Mouse (Mus musculus): ENCODE data around the gene Gm10251. TPM values are rescaled to one million over a fixed set of nuclear protein-coding genes. Genes with fewer than 3 reads are reported as not detected.

Gene Gm10251
- polyA plus RNA-seq (2017; shearing (Covaris generic)) = 0.16 TPM

DNA sequence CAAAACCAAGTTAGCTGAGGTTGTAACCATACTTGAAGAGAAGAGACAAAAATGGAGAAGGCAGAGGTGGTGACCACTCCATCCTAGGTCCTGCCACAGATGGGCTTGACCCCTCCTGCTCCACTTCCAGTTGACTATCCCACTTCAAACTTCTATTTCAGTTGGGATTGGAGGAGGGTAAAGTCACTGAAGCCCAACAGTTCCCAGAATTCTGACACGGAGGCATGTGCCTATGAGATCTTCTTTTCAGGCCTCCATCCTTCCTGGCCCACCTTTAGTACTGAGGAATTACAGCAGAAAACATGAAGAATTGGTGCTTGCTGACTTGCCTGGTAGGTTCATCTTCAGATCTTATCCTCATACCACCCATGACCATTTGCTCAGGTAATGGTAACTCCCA lies at the start of gene Gm10251:
Gm10251 (minus strand) TSS at position 101 of the 400 bp plus-strand sequence.

DNA sequence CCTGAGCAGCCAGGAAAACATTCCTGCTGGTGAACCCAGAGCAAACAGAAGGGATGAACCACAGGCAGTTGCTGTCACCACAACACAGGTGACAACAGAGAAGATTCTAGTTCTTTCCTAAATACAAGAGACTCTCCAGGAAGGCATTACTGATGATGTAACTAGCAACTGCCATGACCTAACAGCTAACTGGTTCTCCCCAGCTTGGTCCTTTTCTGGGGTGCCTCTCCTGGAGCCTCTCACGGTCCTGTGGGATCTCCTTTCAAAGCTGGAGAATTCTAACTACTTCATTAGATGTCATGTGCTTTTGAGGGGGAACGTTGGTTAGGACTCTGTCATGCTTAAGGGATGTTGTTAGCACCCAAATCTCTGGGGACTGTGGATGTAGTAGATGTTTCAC lies 36.2 kb upstream of the Gm10251 start, which contains the start of gene Gm8050:
Gm8050 (minus strand) TSS at position 101 of the 400 bp plus-strand sequence.

DNA sequence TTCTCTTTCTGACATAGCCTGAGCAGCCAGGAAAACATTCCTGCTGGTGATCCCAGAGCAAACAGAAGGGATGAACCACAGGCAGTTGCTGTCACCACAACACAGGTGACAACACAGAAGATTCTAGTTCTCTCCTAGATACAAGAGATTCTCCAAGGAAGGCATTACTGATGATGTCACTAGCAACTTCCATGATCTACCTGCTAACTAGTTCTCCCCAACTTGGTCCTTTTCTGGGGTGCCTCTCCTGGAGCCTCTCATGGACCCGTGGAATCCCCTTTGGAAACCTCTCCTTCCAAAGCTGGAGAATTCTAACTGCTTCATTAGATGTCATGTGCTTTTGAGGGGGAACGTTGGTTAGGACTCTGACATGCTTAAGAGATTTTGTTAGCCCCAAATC lies 61.7 kb downstream of the Gm10251 start, which contains the start of gene Gm3460:
Gm3460 (minus strand) TSS at position 101 of the 400 bp plus-strand sequence.

GRCm38 (mm10) chr14:6590513-6590912 lies 93.5 kb downstream of the Gm10251 start, which contains the start of gene Gm3629:
Gm3629 (minus strand) TSS chr14:6590613.

Other genes with a start within 250 kb of the Gm10251 start
- gene Gm3594, start 239.6 kb downstream of the Gm10251 start, polyA plus RNA-seq (2017; shearing (Covaris generic)) = not detected
- not detected for gene Gm8356, start 146.9 kb downstream of the Gm10251 start, polyA plus RNA-seq (2017; shearing (Covaris generic))
- gene Gm3629, start 93.6 kb downstream of the Gm10251 start, polyA plus RNA-seq (2017; shearing (Covaris generic)) = 0.33 TPM
- not detected for gene Gm3460, start 61.8 kb downstream of the Gm10251 start, polyA plus RNA-seq (2017; shearing (Covaris generic))
- gene Gm8050, start 36.1 kb upstream of the Gm10251 start, polyA plus RNA-seq (2017; shearing (Covaris generic)) = not detected
- 10.5 TPM for gene Gm3636, start 58.2 kb upstream of the Gm10251 start, polyA plus RNA-seq (2017; shearing (Covaris generic))
- gene Gm8362, start 90.2 kb upstream of the Gm10251 start, polyA plus RNA-seq (2017; shearing (Covaris generic)) = not detected
- gene Gm3642, start 156.1 kb upstream of the Gm10251 start, polyA plus RNA-seq (2017; shearing (Covaris generic)) = not detected
- 7.3 TPM for gene Gm3667, start 205.8 kb upstream of the Gm10251 start, polyA plus RNA-seq (2017; shearing (Covaris generic))

All from CD4-positive, CD25-positive, alpha-beta regulatory T cell, adult 9 weeks (primary cell).